Mouse (Mus musculus): ENCODE results near the gene Krtap1-5.
"Not testable (repeated sequence)": the region's sequence is repeated elsewhere in the genome, so short reads cannot be mapped to it uniquely, and the experiment has no call there.

The Krtap1-5 gene

DNA sequence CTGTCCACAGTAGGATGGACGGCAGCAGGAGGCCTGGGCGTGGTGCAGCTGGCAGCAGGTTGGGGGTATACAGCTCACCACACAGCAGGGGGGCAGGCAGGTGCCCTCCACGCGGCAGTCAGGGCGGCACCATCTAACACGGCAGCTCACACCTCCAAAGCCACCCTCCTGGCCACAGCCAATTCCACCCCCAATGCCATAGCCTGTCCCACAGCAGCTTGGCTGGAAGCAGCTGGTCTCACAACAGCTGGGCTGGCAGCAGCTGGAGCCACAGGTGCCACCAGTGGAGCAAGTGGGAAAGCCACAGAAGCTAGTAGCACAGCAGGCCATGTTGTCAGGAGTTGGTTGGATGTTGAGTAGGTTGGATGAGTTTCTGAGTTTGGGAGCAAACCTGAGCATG is at the start of gene Krtap1-5:
Krtap1-5 (minus strand) TSS at position 381 of the 400 bp plus-strand sequence.
- DNase-seq: no peak

DNA sequence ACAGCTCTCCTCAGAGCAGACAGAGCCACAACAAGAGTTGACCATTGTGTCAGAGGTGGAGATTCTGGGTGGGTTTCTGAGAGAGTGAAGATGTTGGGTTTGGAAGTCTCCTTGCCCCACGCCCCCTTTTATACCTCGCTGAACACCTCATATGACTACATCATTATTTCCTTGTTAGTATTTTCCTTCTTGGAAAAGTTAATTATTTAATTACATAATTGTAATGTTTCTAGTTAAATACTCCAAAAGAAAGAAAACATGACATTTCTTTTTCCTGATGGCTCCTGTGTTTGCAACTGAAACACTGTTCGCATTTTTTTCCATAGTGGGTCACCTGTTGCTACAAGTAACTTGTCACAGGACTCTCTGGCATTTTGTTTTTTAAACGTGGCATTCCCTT is 47.3 kb upstream of the Krtap1-5 start, which contains the start of gene Krtap4-1:
Krtap4-1 (minus strand) TSS at position 101 of the 400 bp plus-strand sequence.
- DNase-seq: no peak

DNA sequence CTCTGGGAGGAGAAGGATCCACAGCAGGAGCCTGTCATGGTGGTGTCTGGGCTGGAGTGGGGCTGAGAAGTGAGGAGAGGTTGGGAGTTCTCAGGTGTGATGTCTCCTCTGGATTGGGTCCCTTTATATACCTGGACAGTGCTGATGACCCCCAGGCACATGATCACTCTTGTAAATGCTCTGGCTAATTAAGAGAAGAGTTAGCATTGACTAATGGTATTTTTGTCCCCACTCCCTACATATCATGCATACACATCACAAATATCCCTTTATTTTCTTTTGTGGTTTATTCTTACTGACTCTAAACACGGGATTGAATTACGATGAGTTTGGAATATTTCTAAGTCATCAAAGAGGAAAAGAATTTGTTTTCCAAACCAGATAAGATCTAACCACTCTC is 39.5 kb upstream of the Krtap1-5 start, which contains the start of gene Gm11562:
Gm11562 (minus strand) TSS at position 101 of the 400 bp plus-strand sequence.
- DNase-seq: no peak

DNA sequence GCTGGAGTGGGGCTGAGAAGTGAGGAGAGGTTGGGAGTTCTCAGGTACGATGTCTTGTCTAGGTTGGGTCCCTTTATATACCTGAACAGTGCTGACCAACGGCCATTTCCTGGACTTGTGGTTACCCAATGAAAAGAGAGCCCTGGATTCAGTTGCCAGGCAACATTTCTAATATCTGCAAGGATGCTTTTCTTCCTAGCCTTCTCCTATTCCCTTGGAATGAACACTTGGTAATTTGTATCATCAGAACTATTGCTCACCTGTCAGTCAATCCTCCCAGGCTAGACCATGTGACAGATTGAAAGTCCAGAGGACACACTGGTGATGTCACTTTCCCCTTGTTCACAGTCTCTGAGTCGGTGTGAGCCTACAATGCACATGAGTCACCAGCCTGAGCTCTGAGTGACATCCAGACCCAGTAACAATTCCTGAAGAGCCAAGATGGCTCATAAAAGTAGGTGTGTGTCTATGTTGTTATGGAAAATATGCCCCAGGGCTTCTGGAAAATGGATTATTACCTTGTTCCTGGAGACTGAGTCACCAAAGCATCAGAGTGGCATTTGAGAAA is 34.1 kb upstream of the Krtap1-5 start, which contains the start of gene Krtap2-4:
Krtap2-4 (minus strand) TSS at position 51 of the 568 bp plus-strand sequence.
- DNase-seq: no peak

DNA sequence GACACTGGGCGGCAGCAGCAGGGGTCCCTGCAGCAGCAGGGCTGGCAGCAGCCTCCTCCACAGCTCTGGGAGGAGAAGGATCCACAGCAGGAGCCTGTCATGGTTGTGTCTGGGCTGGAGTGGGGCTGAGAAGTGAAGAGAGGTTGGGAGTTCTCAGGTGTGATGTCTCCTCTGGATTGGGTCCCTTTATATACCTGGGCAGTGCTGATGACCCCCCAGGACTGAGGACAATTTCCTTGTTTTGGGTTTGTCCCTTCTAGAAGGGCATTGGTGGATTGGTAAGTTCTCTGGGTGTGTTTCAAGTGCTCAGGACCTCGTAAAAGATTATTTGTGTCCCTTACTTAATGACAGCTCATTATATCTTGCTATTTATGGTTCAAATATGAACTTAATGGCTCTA is 29.3 kb upstream of the Krtap1-5 start, which contains the start of gene Gm11937:
Gm11937 (minus strand) TSS at position 101 of the 400 bp plus-strand sequence.
- not testable (repeated sequence) for DNase-seq

DNA sequence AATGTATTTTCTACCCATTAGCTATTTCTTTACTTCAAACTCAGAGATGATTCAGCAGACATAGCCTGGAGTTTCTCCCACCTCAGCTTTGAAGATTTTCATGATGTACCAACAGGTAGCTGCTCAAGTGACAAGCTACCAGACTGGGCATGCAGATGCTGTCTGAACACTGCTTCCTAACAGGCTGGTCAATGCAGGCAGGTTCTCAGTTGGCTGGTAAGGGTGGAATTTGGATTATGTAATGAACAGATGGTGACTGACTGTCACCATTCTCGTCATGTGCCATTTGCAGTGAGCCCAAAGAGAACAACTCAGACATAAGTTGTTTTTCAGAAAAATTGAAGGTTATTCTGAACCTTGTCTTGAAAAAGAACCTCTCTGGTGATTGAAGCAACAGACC is 28.3 kb upstream of the Krtap1-5 start:
- no peak for DNase-seq

DNA sequence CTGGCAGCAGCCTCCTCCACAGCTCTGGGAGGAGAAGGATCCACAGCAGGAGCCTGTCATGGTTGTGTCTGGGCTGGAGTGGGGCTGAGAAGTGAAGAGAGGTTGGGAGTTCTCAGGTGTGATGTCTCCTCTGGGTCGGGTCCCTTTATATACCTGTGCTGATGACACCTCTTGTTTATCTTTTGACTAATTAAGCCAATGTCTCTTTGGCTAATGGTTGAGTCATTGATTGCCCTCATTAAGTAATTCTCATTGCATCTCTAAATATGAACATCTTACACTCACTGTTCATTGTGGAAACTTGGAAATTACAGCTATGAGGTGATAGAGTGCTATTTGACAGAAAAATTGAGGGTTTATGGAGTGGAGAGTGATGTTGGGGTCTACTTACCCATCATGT is 22.4 kb upstream of the Krtap1-5 start, which contains the start of gene Gm11938:
Gm11938 (minus strand) TSS at position 101 of the 400 bp plus-strand sequence.
- not testable (repeated sequence) for DNase-seq

DNA sequence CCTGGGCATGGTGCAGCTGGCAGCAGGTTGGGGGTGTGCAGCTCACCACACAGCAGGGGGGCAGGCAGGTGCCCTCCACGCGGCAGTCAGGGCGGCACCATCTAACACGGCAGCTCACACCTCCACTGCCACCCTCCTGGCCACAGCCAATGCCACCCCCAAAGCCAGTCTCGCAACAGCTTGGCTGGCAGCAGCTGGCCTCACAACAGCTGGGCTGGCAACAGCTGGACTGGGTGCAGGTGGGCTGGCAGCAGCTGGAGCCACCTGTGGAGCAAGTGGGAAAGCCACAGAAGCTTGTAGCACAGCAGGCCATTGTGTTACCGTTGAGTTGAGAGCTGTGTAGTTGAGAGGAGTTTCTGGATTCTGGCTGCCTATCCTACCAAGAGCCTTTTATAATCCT is 16.9 kb upstream of the Krtap1-5 start, which contains the start of gene Krtap9-3:
Krtap9-3 (minus strand) TSS at position 364 of the 400 bp plus-strand sequence.
- DNase-seq: not testable (repeated sequence)

DNA sequence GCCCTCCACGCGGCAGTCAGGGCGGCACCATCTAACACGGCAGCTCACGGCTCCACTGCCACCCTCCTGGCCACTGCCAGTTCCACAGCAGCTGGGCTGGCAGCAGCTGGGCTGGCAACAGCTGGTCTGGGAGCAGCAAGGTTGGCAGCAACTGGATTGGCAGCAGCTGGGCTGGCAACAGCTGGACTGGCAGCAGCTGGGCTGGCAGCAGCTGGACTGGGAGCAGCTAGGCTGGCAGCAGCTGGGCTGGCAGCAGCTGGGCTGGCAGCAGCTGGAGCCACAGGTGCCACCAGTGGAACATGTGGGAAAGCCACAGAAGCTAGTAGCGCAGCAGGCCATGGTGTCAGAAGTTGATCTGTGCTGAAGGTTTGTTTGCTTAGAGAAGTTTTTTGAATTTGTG is 10.2 kb upstream of the Krtap1-5 start, which contains the start of gene Krtap1-3:
Krtap1-3 (minus strand) TSS at position 359 of the 400 bp plus-strand sequence.
- no peak for DNase-seq

DNA sequence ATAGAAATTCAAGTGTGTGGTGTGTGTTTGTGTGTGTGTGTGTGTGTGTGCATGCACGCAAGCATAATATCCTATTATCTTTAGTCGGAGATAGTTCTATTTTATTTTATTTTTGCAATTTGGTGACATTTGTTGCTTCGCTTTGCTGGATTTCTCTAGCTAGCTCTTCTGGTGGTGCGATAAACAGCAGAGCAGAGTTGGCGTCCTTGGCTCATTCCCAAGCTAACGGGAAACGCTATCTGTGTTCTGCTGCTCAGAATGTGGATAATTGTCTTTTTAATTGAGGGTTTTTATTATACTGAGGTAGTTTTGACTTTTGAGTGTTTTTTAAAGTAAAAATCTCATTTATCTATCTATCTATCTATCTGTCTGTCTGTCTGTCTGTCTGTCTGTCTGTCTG is 4.3 kb upstream of the Krtap1-5 start:
- no peak for DNase-seq

DNA sequence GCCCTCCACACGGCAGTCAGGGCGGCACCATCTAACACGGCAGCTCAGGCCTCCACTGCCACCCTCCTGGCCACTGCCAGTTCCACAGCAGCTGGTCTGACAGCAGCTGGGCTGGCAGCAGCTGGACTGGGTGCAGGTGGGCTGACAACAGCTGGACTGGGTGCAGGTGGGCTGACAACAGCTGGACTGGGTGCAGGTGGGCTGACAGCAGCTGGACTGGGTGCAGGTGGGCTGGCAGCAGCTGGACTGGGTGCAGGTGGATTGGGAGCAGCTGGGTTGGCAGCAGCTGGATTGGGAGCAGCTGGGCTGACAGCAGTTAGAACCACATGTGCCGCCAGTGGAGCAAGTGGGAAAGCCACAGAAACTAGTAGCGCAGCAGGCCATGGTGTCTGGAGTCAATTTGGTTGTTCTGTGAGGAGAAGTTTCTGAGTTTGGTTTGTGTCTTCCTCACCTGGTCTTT is 2.5 kb upstream of the Krtap1-5 start, which contains the start of gene Krtap1-4:
Krtap1-4 (minus strand) TSS at position 410 of the 460 bp plus-strand sequence.
- no peak for DNase-seq

DNA sequence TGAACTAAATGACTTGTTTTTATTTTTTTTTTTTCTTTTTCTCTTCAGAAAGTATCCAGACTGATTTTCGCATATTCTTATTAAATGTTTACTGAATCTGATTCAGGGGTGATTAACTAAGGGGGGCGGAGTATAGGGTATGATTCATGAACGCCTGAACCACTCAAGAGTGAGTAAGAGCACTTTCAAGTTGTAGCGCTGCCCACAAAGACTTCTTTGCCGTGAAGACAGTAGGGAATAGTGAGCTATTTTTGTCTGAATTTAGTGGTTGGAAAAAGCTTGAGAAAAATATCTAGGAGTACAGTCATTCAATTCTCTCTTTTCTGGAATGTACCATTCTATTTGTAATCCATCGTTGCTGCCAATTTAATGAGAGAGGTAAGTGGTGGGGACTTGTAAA is 748 bp upstream of the Krtap1-5 start:
- no peak for DNase-seq

DNA sequence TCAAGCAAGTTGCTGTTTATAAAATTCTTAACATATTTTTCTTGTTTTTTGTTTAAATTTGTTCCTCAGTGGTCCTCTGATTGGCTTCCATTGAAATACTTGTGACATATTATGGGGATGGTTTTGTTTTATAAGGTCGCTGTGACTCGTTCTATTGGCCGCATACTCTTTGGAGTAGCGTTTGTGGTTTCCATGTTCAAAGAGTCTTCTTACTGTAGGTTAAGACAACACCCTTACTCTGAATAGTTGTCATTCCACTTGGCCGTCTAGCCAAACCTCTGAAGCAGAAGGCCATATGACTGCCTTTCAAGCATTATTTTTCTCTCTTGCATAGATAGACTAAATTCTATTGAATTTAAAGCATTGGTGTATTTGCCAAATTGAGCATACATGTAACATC is 235 bp upstream of the Krtap1-5 start:
- no peak for DNase-seq

DNA sequence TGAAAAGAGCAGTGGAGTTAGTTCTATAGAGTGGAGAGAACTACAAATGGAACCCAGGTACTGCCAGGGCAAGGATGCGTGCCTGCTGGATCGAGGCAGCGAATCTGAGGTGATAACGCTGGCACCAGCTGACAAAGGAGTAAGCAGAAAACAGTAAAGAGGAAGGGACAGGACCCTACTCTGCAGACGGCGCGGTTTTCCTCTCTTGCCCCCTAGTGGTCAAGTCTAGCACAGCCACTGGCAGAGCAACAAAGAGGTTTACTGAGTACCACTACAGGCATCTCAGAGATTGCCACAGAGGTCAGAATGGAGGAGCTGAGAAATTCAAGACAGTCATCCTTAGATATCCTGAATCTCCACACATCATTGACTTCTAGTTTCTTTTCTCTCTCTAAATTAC is 6.7 kb downstream of the Krtap1-5 start:
- peak; percentile 59 for DNase-seq

DNA sequence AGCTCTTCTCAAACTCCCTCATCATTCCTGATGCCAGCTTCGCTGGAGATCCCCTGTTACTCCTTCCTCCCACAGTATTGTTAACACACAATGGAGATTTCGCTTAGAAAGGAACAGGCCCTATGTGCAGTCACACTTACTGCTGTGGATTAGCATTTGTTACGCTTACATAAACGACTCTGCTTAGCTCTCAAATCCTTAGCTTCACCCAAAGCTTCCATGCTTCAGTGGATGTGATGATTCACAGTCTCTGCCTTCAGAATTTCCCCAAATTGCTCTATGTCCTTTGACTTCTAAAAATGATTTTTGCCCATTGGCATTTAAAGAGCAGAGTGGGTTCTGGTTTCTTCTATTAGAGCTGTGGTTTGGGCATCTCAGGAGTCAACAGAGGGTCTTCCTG is 7.7 kb downstream of the Krtap1-5 start:
- DNase-seq: no peak

DNA sequence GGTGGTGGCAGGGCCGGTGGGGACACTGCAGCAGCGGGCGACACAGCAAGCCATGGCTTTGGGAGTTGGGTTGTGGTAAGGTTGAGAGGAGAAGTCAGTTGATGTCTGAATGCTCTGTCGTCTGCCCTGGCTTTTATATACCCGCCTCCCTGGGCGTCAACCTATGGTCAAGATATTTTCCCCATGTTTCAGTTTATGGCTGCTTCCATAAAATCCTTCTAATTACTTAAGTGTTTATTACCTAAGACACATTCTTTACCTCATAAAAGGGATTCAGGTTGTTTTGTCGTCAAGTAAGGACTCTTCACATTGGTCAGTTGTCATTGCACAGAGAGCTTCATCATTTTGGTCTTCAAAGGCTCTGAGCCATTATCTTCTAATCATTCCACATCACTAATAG is 14.3 kb downstream of the Krtap1-5 start, which contains the start of gene Krtap3-1:
Krtap3-1 (minus strand) TSS at position 101 of the 400 bp plus-strand sequence.
- DNase-seq: no peak

DNA sequence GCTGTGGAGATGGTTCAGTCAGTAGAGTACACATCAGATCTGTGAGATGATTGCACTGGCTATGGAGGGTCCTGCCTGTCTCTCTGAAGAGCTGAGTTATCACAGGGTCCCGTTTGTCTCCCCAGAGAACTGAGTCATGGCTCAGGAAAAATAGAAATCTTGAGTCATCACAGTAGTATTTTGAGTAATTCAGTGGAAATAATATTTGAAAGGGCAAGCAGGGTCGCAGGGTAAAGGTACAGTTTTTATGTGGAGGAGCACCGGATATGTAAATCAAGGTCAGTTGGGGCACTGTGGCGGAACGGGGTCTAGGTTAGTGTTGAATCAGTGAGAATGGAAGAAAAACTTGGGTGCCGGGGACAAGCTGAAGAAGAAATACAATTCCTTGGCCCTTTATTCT is 18.2 kb downstream of the Krtap1-5 start:
- no peak for DNase-seq

DNA sequence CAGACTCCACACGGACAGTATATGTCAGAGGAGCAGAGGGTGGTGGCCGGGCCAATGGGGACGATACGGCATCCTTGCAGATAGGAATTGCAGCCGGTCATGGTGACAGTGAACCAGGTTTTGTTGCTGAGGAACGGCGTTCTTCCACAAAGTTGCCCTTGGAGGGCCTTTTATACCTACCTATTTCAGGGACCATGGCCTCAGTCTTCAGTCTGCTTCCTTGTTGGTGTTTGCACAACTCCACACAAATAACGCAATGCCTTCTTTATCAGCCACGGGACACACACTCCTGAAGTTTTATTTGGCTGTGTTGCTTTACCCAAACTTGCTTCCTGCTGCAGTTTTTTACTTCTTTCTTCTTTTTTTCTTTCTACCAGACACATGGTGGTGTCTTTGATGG is 21.4 kb downstream of the Krtap1-5 start, which contains the start of gene Gm11939:
Gm11939 (minus strand) TSS at position 101 of the 400 bp plus-strand sequence.
- no peak for DNase-seq

DNA sequence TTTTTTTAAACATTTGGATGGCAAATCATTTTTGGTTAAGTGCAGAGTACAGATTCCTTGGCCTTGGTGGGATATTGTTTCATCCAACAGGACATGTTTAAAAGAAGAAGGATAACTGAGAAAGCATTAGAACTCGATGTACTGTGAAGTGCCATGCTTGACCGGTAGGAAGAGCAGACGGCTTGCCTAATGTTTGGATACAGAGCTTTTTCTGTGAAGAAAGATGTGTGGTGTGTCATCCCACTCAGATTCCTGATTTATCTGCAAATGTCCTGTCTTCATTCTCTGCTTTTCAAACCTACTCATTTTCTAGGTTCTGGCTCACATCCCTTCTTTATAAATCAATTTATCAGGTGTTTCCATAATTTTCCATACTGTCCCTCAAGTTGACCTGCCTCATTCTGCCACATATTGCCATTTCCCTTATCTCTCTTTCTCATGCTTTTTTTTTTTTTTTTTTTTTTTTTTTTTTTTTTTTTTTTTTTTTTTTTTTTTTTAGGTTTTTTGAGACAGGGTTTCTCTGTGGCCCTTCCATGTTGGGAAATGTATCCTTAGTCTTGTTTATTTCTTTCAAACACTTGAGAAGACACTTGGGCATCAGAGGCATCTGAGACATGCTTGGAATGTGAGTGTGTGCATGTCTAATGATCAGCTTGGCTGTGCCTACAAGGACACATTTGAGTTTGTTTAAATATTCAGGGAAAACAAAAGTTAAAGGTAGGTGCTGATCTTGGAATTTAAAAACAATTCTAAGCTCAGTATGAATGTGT is 22.7 kb downstream of the Krtap1-5 start:
- DNase-seq: no peak

DNA sequence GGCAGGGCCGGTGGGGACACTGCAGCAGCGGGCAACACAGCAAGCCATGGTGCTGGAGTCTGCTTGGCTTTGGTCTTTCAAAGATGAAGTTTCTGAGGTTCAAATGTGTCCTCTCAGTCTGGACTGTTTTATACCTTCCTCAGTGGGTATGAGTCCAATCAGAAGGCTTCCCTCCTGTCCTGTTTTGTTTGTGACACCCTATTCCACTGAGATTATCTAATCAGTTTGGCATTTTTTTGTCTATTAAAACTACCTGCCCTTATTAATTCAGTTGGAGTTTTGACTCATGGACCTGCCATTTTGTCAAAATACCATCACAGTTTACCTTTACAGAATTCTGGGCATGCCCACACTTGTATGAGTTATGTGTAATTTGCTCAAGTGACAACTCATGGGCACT is 24.1 kb downstream of the Krtap1-5 start, which contains the start of gene Krtap3-2:
Krtap3-2 (minus strand) TSS at position 101 of the 400 bp plus-strand sequence.
- DNase-seq: no peak

DNA sequence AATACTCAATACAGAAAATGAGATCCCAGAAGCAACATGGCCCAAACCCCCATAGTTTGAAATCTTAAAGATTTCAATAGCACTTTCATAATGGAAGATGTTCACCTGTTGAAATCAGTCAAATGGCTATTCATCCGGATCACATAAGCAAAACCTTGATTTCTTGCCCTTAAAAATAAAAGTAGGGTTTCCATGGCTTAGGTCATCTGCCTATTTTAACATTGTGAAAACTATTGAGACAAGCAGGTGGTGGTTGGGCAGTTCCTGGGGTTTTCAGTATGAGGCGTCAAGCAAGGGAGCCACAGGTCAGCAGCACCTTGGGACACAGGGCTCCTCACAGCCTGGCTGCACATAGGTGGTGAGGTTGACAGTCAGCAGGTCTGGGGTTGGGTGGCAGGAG is 24.6 kb downstream of the Krtap1-5 start:
- DNase-seq: no peak

DNA sequence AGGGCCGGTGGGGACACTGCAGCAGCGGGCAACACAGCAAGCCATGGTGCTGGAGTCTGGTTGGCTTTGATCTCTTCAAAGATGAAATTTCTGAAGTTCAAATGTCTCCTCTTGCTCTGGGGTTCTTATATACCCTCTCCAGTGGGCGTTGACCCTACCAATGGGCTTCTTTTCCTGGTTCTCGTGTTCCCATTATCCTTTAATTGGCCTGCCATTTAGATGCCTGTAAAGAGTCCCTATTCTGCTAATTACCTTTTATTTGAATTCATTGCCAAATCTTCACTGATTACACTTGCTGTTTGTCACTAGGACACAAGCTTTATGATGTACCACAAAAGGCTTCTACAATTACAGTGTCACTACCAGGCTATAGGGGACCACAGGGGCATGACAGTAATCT is 30.1 kb downstream of the Krtap1-5 start, which contains the start of gene Krtap3-3:
Krtap3-3 (minus strand) TSS at position 101 of the 400 bp plus-strand sequence.
- DNase-seq: no peak

DNA sequence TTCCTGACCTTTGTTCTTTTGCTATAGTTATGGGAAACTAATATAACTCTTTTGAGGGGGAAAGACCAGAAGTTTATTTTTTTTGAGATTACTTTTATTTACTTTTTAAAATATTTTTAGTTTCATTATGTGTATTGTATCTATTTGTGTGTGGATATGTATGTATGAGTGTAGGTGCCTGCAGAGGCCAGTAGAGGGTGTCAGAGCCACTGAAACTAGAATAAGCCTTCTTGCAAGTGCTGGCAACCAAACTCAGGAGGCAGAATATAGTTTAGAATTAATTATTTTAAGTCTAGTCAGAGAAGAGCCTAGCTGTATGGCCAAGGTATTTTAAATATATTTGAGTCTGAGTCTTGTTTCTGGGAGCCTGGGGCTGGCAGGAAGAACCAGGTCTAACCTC is 32.9 kb downstream of the Krtap1-5 start:
- DNase-seq: no peak

Data from liver (tissue).